Mouse (Mus musculus): ENCODE data around the gene Supt3.

The Supt3 gene

DNA sequence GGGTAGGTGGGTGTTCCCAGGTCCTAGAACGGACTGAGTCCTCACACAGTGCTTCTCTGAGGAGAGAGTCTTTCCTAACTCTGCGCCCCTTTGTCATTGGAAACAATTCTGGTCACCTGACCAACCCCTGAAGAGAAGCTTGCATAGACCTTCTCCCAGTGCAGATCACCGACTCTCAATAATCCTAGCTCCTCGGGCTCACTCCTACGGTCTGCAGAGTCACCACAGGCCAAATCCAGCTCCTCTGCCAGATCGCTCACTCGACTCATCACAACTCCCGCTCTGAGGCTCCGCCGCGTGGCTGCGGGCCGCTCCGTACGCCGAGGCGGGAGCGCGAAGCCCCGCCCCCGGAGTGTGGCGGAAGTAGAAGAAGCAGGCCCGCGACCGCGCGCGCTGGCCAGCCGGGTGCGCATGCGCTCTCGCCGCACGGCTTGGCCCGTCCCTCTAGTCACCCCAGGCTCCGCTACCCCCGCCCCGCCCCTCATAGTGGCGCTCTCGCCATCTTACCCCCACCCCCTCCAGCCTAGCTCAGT, at the start of gene Supt3:
Supt3 (plus strand) TSS at position 415 of the 533 bp plus-strand sequence.
- DNase-seq (ENCODE audit: extremely low spot score, low spot score): peak; percentile 95

DNA sequence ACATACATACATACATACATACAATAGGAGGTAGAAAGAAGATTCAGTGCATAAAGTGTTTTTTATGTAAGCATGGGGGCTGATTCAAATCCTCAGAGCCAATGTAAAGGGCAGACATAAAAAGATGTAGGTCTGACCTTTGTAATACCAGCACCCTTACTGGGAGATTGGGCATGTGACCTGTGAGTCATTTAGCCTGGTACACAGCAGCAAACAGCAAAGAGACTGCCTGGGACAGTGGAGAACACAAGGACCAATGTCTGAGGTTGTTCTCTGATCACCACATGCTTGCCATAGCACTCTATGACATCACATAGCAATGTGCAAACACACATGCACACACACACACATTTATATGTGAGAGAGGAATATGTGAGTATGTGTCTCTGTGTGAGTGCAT, 49.3 kb upstream of the Supt3 start:
- no peak for DNase-seq (ENCODE audit: extremely low spot score, low spot score)

DNA sequence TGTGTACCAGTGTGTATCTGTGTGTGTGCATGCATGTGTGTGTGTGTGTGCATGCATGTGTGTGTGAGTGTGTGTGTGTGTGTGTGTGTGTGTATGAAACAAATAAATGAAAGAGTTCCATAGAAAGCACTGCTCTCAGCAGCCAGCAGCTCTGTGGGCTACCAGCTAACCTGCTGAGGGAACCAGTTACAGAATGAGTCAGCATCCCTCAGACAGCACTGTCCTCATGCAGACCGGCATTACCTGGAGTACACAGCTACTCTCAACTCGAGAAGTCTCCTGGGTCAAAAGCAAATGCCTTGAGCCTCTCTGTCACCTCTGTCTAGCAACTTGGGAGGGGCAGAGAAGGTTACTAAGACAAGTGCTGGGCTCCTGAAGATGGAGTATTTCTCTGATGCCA, 48.5 kb upstream of the Supt3 start:
- no peak for DNase-seq (ENCODE audit: extremely low spot score, low spot score)

- DNase-seq (ENCODE audit: extremely low spot score, low spot score): peak; percentile 53
Observed at GRCm38 (mm10) chr17:44733544-44734310, 43.2 kb upstream of the Supt3 start.

GRCm38 (mm10) chr17:44734501-44735222, 42.3 kb upstream of the Supt3 start:
- peak; percentile 78 for DNase-seq (ENCODE audit: extremely low spot score, low spot score)

- peak; percentile 67 for DNase-seq (ENCODE audit: extremely low spot score, low spot score)
Observed at GRCm38 (mm10) chr17:44735223-44735990, 41.5 kb upstream of the Supt3 start.

- peak; percentile 86 for DNase-seq (ENCODE audit: extremely low spot score, low spot score)
Observed at GRCm38 (mm10) chr17:44735991-44736561, 40.9 kb upstream of the Supt3 start.

DNA sequence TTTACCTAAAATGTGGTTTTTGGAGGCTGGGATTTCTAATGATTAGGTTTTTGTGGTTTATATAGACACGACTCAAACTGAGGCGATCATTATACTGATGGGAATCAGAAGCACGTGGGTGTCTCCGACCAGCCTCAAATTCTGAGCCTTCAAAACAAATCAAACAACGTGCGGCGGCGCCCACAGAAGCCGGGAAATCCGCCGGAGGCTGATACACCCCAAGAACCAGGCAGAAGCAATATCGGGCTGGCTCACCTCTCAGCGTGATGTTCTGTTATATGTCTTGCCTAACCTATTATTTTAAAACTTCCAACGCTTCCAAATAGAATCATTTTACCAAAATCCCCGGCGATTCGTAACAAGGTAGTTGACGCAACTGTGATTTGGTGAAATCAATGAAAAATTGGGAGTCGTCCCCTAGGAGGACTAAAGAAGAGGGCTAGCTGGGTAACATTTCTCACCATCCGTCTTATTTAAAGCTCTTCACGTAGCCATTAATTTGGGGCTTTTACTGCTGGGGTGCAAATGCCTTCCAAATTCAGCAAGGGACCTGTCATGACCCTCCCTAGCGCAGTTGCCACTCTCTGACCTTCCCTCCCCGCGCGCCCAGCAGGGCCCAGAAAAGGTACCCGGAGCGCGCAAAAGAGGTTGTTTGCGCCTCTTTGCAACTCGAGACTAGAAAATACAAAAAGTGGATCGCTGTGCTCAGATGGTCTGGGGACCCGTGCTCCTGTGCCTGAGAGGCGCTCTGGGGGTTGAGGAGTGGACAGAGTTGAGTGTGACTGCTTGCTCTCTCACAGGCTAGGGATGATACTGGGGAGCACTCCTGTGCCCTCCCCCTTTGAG, 39.5 kb upstream of the Supt3 start:
- peak; percentile 54 for DNase-seq (ENCODE audit: extremely low spot score, low spot score)

- peak; percentile 54 for DNase-seq (ENCODE audit: extremely low spot score, low spot score)
Observed at GRCm38 (mm10) chr17:44738121-44738637, 38.8 kb upstream of the Supt3 start.

DNA sequence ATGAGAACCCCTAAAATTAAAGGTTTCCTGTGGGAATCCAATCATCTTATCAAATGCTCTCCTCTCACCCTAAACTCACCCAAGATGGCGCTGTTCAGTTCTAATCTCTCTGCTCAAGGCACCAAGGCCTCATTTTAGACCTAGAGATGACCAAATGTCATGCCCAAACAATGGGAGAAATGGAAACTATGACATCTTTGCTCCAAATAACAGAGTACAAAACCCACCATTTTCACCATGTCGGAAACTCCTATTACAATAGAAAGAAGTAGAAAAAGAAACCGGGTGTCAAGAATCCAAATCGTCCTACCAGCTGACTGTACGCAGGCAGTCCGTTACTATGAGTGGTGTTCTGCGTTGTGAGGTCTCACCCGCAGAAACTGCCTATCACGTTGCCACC, 34.7 kb upstream of the Supt3 start:
- no peak for DNase-seq (ENCODE audit: extremely low spot score, low spot score)

DNA sequence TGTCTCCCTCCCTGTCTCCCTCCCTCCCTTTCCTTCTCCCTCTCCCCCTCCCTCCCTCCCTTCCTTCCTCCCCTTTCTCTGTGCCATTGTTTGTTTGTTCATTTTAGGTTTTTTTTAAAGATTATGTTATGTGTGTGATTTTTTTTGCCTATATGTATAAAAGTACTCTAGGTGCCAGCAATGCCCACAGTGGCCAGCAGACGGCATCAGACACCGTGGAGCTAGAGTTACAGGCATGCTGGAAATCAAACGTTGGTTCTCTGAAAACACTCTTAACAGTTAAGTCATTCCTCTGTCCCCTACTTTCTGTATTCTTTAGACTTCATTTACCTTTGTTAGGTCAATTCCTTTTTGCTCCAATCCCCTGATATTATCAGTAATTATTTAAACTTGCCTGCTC, 33.2 kb upstream of the Supt3 start:
- DNase-seq (ENCODE audit: extremely low spot score, low spot score): no peak

- DNase-seq (ENCODE audit: extremely low spot score, low spot score): no peak
Observed at GRCm38 (mm10) chr17:44745378-44745777, 31.6 kb upstream of the Supt3 start.

GRCm38 (mm10) chr17:44766318-44766717, 10.6 kb upstream of the Supt3 start:
- DNase-seq (ENCODE audit: extremely low spot score, low spot score): no peak

GRCm38 (mm10) chr17:44766975-44767374, 10.0 kb upstream of the Supt3 start:
- no peak for DNase-seq (ENCODE audit: extremely low spot score, low spot score)

DNA sequence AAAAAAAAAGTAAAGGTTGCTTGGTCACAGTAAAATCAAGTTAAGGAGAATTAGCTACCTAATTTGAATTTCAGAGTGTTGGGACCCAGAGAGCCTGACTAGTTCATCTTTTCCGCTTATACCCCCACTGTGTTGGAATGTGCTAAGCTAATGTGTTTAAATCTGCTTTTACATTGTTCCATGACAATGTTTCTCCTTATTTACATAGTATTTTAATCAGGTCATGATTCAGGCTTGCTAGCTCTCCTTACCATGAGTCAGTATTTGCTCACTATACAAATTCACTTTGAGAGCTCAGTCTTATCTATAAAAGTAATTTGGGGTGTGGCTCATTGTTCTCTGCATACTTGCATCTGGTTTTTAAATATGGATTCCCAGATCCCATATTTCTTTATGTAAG, 9.6 kb upstream of the Supt3 start:
- DNase-seq (ENCODE audit: extremely low spot score, low spot score): no peak

- no peak for DNase-seq (ENCODE audit: extremely low spot score, low spot score)
Observed at GRCm38 (mm10) chr17:44768522-44768921, 8.4 kb upstream of the Supt3 start.

DNA sequence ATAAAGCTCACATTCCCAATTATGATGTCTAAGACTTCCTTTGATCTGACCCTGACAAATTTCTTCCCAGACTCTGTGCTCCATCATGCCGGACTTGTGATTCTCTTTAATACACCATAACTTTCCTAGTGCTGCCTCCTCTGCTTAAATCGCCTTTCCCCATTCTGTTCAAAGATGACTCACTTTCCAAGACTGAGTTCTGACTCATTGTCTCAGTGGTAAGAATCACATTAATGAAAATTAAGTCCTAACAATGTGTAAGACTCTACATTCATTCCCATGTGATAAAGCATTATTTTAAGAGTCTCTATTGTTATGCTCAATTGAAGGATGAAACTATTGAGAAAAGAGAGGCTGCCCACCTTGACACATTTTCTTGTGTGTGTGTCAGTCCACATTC, 6.1 kb upstream of the Supt3 start:
- no peak for DNase-seq (ENCODE audit: extremely low spot score, low spot score)

- DNase-seq (ENCODE audit: extremely low spot score, low spot score): no peak
Observed at GRCm38 (mm10) chr17:44772576-44772975, 4.4 kb upstream of the Supt3 start.

- DNase-seq (ENCODE audit: extremely low spot score, low spot score): peak; percentile 77
Observed at GRCm38 (mm10) chr17:44777337-44777804, 419 bp downstream of the Supt3 start.

DNA sequence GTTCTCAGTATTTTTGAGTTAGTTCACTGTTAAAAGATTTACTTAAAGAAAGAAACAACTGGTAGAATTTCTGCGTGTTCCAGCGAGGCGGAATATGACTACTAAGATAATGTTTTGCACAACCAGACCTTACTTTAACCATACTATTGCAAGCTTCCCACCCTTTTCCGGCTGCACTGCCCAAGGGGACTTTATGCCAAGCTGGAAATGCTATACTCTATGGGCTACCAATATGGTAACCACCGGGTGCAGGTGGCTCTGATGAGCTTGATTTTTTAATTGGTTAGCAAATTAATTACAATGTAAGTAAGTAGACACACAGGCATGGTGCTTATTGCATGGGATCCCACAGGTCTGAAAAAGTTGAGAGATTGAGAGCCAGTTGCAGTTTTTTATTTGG, 1.2 kb downstream of the Supt3 start:
- DNase-seq (ENCODE audit: extremely low spot score, low spot score): no peak
